Mouse (Mus musculus) adrenal gland, adult (tissue): ENCODE results near the gene Gm21972.

Experiments used
- DNase-seq, 2 experiments: peaks; one replicate each; pipeline ENCODE4 v3.0.0; 2022 to 2023; ENCODE audit warnings: low spot score in 1 of 2; ENCODE audit not compliant: inconsistent age in 2 of 2

Gm21972 gene

GRCm38 (mm10) chr1:86133337-86133736 is at the start of gene Gm21972:
TSS of gene Gm21972 (plus strand) at chr1:86133637.
- DNase-seq, result no peak

- DNase-seq, result peak; percentile 37 to 58
Measured at GRCm38 (mm10) chr1:86094413-86094812, 39.0 kb upstream of the Gm21972 start.

GRCm38 (mm10) chr1:86105054-86105453 is 28.4 kb upstream of the Gm21972 start:
- no peak for DNase-seq

GRCm38 (mm10) chr1:86111779-86112178 is 21.7 kb upstream of the Gm21972 start, which contains the start of gene Htr2b:
TSS of gene Htr2b (minus strand) at chr1:86111970.
- peak; percentile 20 to 43 for DNase-seq

GRCm38 (mm10) chr1:86114141-86114540 is 19.3 kb upstream of the Gm21972 start:
- DNase-seq, result no peak

- no peak for DNase-seq
Measured at GRCm38 (mm10) chr1:86119549-86119948, 13.9 kb upstream of the Gm21972 start.

GRCm38 (mm10) chr1:86126036-86126435 is 7.4 kb upstream of the Gm21972 start:
- DNase-seq, result peak; percentile 35 to 52

GRCm38 (mm10) chr1:86135315-86135714 is 1.9 kb downstream of the Gm21972 start:
- DNase-seq, result no peak

- no peak for DNase-seq
Measured at GRCm38 (mm10) chr1:86141081-86141480, 7.6 kb downstream of the Gm21972 start.

GRCm38 (mm10) chr1:86143165-86143564 is 9.7 kb downstream of the Gm21972 start:
- DNase-seq, result no peak

GRCm38 (mm10) chr1:86144001-86144944 is 10.8 kb downstream of the Gm21972 start:
- no peak for DNase-seq

GRCm38 (mm10) chr1:86146293-86146692 is 12.9 kb downstream of the Gm21972 start:
- no peak for DNase-seq

GRCm38 (mm10) chr1:86147557-86147956 is 14.1 kb downstream of the Gm21972 start:
- DNase-seq, result peak; percentile 76 to 84

GRCm38 (mm10) chr1:86148161-86148560 is 14.7 kb downstream of the Gm21972 start:
- no peak for DNase-seq

GRCm38 (mm10) chr1:86150929-86151328 is 17.5 kb downstream of the Gm21972 start:
- no peak for DNase-seq

GRCm38 (mm10) chr1:86151376-86151775 is 17.9 kb downstream of the Gm21972 start:
- no peak for DNase-seq

GRCm38 (mm10) chr1:86152618-86153017 is 19.2 kb downstream of the Gm21972 start:
- DNase-seq, result peak in 1 of 2 experiments; percentile 44

- DNase-seq, result peak; percentile 96 to 97
Measured at GRCm38 (mm10) chr1:86154133-86154823, 20.8 kb downstream of the Gm21972 start, which contains the start of gene Armc9. TSS of gene Armc9 (plus strand) at chr1:86154780.

GRCm38 (mm10) chr1:86154824-86155164 is 21.4 kb downstream of the Gm21972 start:
- no peak for DNase-seq

GRCm38 (mm10) chr1:86156075-86156474 is 22.6 kb downstream of the Gm21972 start:
- no peak for DNase-seq

GRCm38 (mm10) chr1:86156595-86156994 is 23.2 kb downstream of the Gm21972 start:
- no peak for DNase-seq

- DNase-seq, result no peak
Measured at GRCm38 (mm10) chr1:86160059-86160458, 26.6 kb downstream of the Gm21972 start.
